Mouse (Mus musculus) limb, embryonic 13.5 days (tissue): ENCODE data around the gene Lmbr1. TPM values are rescaled to one million over a fixed set of nuclear protein-coding genes. Genes with fewer than 3 reads are reported as not detected.
"Not testable (repeated sequence)": the region's sequence is repeated elsewhere in the genome, so short reads cannot be mapped to it uniquely, and the experiment has no call there.

ENCODE experiments used
- ATAC-seq: fragments of 200-750 bp; cut with Nextera tagmentation; 2 replicates; pipeline ENCODE4 v1.8.0; 2017; ENCODE audit warnings: low read depth, moderate number of reproducible peaks, moderate TSS enrichment; ENCODE audit not compliant: low FRiP score
- H3K27ac ChIP-seq: fragments of 300-500 bp; sonication (generic); 2 replicates; pipeline ENCODE4 v1.5.1; 2015; ENCODE audit warnings: inconsistent platforms, mild to moderate bottlenecking, moderate library complexity
- H3K27me3 ChIP-seq: fragments of 300-500 bp; sonication (generic); 2 replicates; pipeline ENCODE4 v1.6.1; 2015; ENCODE audit warnings: mild to moderate bottlenecking, inconsistent platforms
- H3K36me3 ChIP-seq: fragments of 300-500 bp; sonication (generic); 2 replicates; pipeline ENCODE4 v1.6.1; 2015; ENCODE audit warnings: inconsistent platforms, mild to moderate bottlenecking, moderate library complexity
- H3K4me1 ChIP-seq: fragments of 300-500 bp; sonication (generic); 2 replicates; pipeline ENCODE4 v1.6.1; 2015; ENCODE audit warnings: inconsistent platforms
- H3K4me2 ChIP-seq: fragments of 300-500 bp; sonication (generic); replicated peaks from 2 replicates; pipeline ENCODE4 v1.6.1; 2015; ENCODE audit warnings: inconsistent platforms, mild to moderate bottlenecking, moderate library complexity
- H3K4me3 ChIP-seq: fragments of 300-500 bp; sonication (generic); 2 replicates; pipeline ENCODE4 v1.5.1; 2015; ENCODE audit warnings: moderate library complexity, mild to moderate bottlenecking, inconsistent platforms
- H3K9ac ChIP-seq: fragments of 300-500 bp; sonication (generic); 2 replicates; pipeline ENCODE4 v1.6.1; 2015; ENCODE audit warnings: mild to moderate bottlenecking, inconsistent platforms
- H3K9me3 ChIP-seq: fragments of 300-500 bp; sonication (generic); 2 replicates; pipeline ENCODE4 v1.6.1; 2016; ENCODE audit warnings: inconsistent platforms
- WGBS: fragments of 180-500 bp; shearing (Covaris S2); methylation state at CpG from one replicate; pipeline ENCODE4 v1.1.7; 2015; 5-methylcytosine and 5-hydroxymethylcytosine counted together
- polyA plus RNA-seq: library from polyadenylated mRNA; unstranded; fragments of >200 nt; fragmentation: Nextera tagmentation; extraction: Ambion mirVana; gene quantifications from 2 replicates; pipeline ENCODE4 v1.2.1, GENCODE M21; 2015

Gene Lmbr1
- 10.1 and 10.2 TPM in 2 replicates for polyA plus RNA-seq

DNA sequence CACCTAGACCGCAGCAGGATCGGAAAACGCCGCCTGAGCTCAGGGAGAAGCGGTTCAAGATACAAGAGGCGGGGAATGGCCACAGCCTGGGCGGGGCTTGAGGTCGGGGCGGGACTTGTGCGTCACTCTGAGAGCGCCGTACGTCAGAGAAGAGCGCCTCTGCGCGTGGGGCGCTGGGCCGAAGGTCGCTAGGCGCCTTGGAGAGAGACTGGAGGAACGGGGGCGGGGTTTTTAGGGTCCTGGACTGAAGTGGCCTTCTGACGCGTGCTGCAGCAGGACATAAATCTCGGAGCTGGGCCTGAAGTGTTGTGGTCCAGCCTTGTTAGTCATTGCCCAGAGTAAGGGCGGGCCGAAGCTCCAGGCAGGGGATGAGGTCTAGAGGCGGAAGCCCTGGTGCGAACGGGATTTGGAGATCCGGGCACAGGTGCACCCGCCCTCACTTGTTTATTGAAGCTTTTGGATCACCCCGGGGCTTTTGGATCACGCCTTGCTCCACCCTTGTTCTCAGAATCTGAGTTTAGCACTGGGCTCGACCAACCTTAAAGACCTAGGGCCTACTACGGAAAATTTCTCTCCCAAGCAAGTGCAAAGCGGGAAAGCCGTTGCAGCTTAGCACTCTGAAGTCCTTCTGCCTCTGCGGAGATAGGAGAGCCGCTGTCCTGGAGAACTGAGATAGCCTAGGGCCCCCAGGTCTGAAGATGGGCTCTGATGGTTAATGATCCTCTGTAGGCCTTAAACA, at the start of gene Lmbr1:
TSS of gene Lmbr1 (minus strand) at position 93 of the 739 bp plus-strand sequence.
- 0 out of 2 replicates have a peak, but pooled peaks cover 2% of the 10 kb centered on the region for H3K9me3 ChIP-seq
- peak within 1 kb of the TSS; percentile 93 for H3K4me2 ChIP-seq
- H3K27ac ChIP-seq: peak within 1 kb of the TSS; percentile 67
- no peaks in the 10 kb centered on the region for H3K36me3 ChIP-seq
- H3K4me3 ChIP-seq: peak within 1 kb of the TSS; percentile 82
- peak; percentile 98 for ATAC-seq
- peak within 1 kb of the TSS; percentile 85 for H3K9ac ChIP-seq
- peaks cover 9% of the 10 kb centered on the region for H3K27me3 ChIP-seq
- WGBS: 2% methylated on average over 40 of the region's 40 CpGs
- H3K4me1 ChIP-seq: peaks cover 11% of the 10 kb centered on the region

GRCm38 (mm10) chr5:29423330-29423729, 45.1 kb upstream of the Lmbr1 start:
- H3K27ac ChIP-seq, H3K9ac ChIP-seq, H3K4me3 ChIP-seq, H3K36me3 ChIP-seq, H3K27me3 ChIP-seq, H3K4me1 ChIP-seq, H3K9me3 ChIP-seq, ATAC-seq, H3K4me2 ChIP-seq: not testable (repeated sequence)
- WGBS: 38% methylated on average over 3 of the region's 3 CpGs

GRCm38 (mm10) chr5:29413041-29413440, 34.9 kb upstream of the Lmbr1 start:
- H3K27ac ChIP-seq: no peak overlapping the region
- WGBS: 80% methylated on average over 3 of the region's 3 CpGs
- H3K9me3 ChIP-seq: no peaks in the 10 kb centered on the region
- H3K9ac ChIP-seq: no peak overlapping the region
- no peak for ATAC-seq
- no peak overlapping the region for H3K4me2 ChIP-seq
- H3K27me3 ChIP-seq: no peaks in the 10 kb centered on the region
- no peaks in the 10 kb centered on the region for H3K36me3 ChIP-seq
- H3K4me3 ChIP-seq: no peak overlapping the region
- no peaks in the 10 kb centered on the region for H3K4me1 ChIP-seq

- Histone ChIP-seq H3K27ac (no peak overlapping the region), H3K9me3 (no peaks in the 10 kb centered on the region), H3K36me3 (no peaks in the 10 kb centered on the region), H3K27me3 (no peaks in the 10 kb centered on the region), H3K4me2 (no peak overlapping the region), H3K9ac (no peak overlapping the region), H3K4me1 (no peaks in the 10 kb centered on the region), H3K4me3 (no peak overlapping the region)
- ATAC-seq: no peak
Observed at GRCm38 (mm10) chr5:29410854-29411253, 32.7 kb upstream of the Lmbr1 start.

- Histone ChIP-seq H3K9ac (no peak overlapping the region), H3K36me3 (no peaks in the 10 kb centered on the region), H3K27me3 (no peaks in the 10 kb centered on the region), H3K27ac (no peak overlapping the region), H3K4me1 (no peaks in the 10 kb centered on the region), H3K4me3 (no peak overlapping the region), H3K4me2 (no peak overlapping the region), H3K9me3 (peaks cover 3% of the 10 kb centered on the region; the same call in 1 of the 2 replicates)
- ATAC-seq: no peak
- 65% methylated on average over 4 of the region's 4 CpGs for WGBS
Observed at GRCm38 (mm10) chr5:29398427-29398826, 20.2 kb upstream of the Lmbr1 start.

DNA sequence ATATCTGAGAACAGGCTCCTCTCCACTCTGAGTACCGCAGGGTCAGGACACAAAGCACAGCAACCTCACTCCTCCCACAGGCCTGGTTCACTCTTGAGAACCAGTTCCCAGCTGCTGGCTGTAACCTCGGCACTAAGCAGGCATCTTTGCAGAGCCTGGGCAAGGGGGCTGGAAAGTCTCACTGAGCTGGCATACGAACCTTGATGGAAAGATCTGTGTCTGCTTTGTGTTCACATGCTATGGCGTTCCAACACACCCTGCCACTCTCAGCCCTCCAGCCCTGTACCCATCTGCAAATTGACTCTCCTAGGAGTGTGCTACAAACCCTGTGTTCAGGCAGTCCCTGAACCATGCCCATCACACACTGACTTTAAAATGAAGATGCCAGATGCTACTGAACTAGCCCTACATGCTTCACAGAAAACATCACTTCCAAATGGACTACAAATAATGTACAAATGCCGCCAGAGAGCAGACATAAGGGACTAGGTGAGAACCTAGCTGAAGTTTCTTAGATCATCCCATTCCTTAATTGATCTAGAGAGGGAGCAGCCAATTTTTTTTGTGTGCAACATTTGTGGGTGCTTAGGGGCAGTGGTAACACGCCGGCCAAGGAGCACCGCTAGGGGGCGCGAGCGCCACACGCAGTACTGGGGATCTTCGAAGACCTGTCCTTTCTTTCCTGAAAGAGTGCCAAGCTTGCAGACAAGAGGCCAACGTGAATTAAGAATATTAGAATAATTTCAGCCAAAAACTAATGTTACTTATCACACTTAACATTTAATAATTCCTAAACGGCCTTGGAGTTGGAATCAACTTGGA, 11.0 kb upstream of the Lmbr1 start:
- Histone ChIP-seq H3K4me2 (no peak overlapping the region), H3K4me3 (no peak overlapping the region), H3K27me3 (peaks cover 5% of the 10 kb centered on the region; the same call in 1 of the 2 replicates), H3K4me1 (no peaks in the 10 kb centered on the region), H3K9ac (no peak overlapping the region), H3K27ac (no peak overlapping the region), H3K36me3 (no peaks in the 10 kb centered on the region), H3K9me3 (no peaks in the 10 kb centered on the region)
- ATAC-seq: peak; percentile 76; the same call in 1 of the 2 replicates
- WGBS: 20% methylated on average over 15 of the region's 15 CpGs

- 0 out of 2 replicates have a peak, but pooled peaks have one; percentile 15 for ATAC-seq
- Histone ChIP-seq H3K36me3 (no peaks in the 10 kb centered on the region), H3K27ac (peak overlapping the region; percentile 10; the same call in 1 of the 2 replicates), H3K4me3 (no peak overlapping the region), H3K4me1 (no peaks in the 10 kb centered on the region), H3K9me3 (no peaks in the 10 kb centered on the region), H3K4me2 (no peak overlapping the region), H3K27me3 (peaks cover 5% of the 10 kb centered on the region; the same call in 1 of the 2 replicates), H3K9ac (no peak overlapping the region)
- 53% methylated on average over 7 of the region's 7 CpGs for WGBS
Observed at GRCm38 (mm10) chr5:29388181-29388943, 10.2 kb upstream of the Lmbr1 start.

DNA sequence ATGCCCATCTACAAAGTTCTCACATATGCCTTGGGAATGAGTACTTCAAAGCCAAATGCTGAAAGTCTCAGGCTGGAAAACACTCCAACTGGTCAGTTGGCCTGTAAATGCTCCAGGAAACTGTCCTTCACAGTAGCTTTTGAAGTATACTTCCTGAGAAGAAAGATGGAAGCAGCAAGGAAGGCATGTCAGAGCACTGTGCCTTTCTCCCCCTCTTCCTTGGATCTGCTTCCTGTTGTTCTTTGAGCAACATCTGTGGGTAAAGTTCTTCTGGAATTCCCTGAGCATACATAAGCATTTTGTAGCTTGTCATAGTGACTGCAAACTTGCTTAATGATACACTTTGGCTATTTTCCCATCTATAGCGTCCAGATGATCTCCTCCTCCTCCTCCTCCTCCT, 9.4 kb upstream of the Lmbr1 start:
- no peaks in the 10 kb centered on the region for H3K36me3 ChIP-seq
- no peak overlapping the region for H3K27ac ChIP-seq
- H3K9ac ChIP-seq: no peak overlapping the region
- WGBS: 54% methylated on average over 1 of the region's 1 CpGs
- no peaks in the 10 kb centered on the region for H3K9me3 ChIP-seq
- ATAC-seq: no peak
- no peaks in the 10 kb centered on the region for H3K4me1 ChIP-seq
- no peak overlapping the region for H3K4me3 ChIP-seq
- peaks cover 5% of the 10 kb centered on the region; the same call in 1 of the 2 replicates for H3K27me3 ChIP-seq
- no peak overlapping the region for H3K4me2 ChIP-seq

DNA sequence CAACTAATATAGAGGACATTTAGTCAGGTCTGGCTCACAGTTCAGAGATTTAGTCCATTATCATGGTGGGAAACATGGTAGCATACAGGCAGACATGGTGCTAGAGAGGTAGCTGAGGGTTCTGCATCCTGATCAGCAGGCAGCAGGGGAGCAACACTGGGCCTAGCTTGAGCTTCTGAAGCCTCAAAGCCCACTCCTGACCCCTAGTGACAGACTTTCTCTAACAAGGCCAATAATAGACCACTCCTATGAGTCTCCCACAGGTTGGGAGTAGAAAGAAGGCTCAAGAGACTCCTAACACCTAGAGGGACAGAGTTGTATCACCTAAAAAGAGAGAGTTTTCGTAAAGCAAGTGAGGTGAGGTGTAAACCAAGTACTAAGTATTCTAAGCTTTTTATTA, 4.6 kb upstream of the Lmbr1 start:
- WGBS: 81% methylated on average over 1 of the region's 1 CpGs

DNA sequence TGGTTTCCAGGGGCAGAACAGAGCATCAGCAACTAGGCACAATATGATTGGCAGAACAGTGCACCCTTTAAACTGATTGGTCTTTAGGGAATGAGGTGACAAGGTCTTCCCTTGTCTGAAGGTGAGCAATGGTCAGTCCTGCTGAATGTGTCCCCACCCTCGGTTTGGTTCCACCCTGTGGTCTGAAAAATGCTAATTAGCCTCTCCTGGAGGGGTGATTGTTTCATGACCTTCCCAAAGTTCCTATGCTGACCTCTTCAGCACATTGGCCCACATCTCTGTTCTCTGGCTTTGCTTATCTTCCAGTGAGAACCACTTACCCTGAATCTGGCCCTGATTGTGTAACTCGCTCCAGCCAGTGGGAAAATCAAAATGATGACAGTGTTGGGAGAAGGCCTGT, 1.9 kb upstream of the Lmbr1 start:
- Histone ChIP-seq H3K36me3 (no peaks in the 10 kb centered on the region), H3K9me3 (no peaks in the 10 kb centered on the region), H3K4me2 (no peak overlapping the region), H3K4me3 (no peak overlapping the region), H3K27ac (no peak overlapping the region), H3K27me3 (peaks cover 9% of the 10 kb centered on the region), H3K4me1 (peaks cover 11% of the 10 kb centered on the region), H3K9ac (no peak overlapping the region)
- WGBS: 78% methylated on average over 2 of the region's 2 CpGs
- ATAC-seq: no peak

More for the DNA sequence above, 4.6 kb upstream of the Lmbr1 start:
- Histone ChIP-seq H3K9ac (no peak overlapping the region), H3K27ac (no peak overlapping the region), H3K9me3 (no peaks in the 10 kb centered on the region), H3K4me2 (no peak overlapping the region), H3K27me3 (no peaks in the 10 kb centered on the region), H3K36me3 (no peaks in the 10 kb centered on the region), H3K4me3 (no peak overlapping the region), H3K4me1 (peaks cover 4% of the 10 kb centered on the region)
- ATAC-seq: no peak

- 0 out of 2 replicates have a peak, but pooled peaks cover 2% of the 10 kb centered on the region for H3K9me3 ChIP-seq
- peak overlapping the region; percentile 85 for H3K9ac ChIP-seq
- peak; percentile 87 for ATAC-seq
- H3K27me3 ChIP-seq: peaks cover 9% of the 10 kb centered on the region
- H3K4me1 ChIP-seq: peaks cover 11% of the 10 kb centered on the region
- H3K4me3 ChIP-seq: peak overlapping the region; percentile 82
- peak overlapping the region; percentile 93 for H3K4me2 ChIP-seq
- H3K36me3 ChIP-seq: no peaks in the 10 kb centered on the region
- no peak overlapping the region for H3K27ac ChIP-seq
- WGBS: 1% methylated on average over 47 of the region's 47 CpGs
Observed at GRCm38 (mm10) chr5:29377590-29378297, 446 bp downstream of the Lmbr1 start.
